Mouse (Mus musculus) ES-E14 (cell line): ENCODE data around the gene Edem2. TPM values are rescaled to one million over a fixed set of nuclear protein-coding genes. Genes with fewer than 3 reads are reported as not detected.
"Not testable (repeated sequence)": the region's sequence is repeated elsewhere in the genome, so short reads cannot be mapped to it uniquely, and the experiment has no call there.

Experiments used
- DNase-seq: peaks from one replicate; pipeline ENCODE4 v3.0.0-alpha.2; 2013; ENCODE audit warnings: low read depth, low spot score
- H3K27ac ChIP-seq: 2 replicates; pipeline ENCODE4 v1.5.1; 2012; ENCODE audit warnings: low read depth, mild to moderate bottlenecking, low read length, moderate library complexity, mixed read lengths; ENCODE audit not compliant: poor library complexity, insufficient read depth, severe bottlenecking
- H3K36me3 ChIP-seq: 2 replicates; pipeline ENCODE4 v1.6.1; 2012; ENCODE audit warnings: mild to moderate bottlenecking, low read length, moderate library complexity, mixed read lengths; ENCODE audit not compliant: control insufficient read depth, poor library complexity, insufficient read depth, severe bottlenecking
- H3K4me1 ChIP-seq, 2 experiments: fragments of 150-350 bp in 1 of 2; sonication (generic) in 1 of 2; 2 replicates each; pipeline ENCODE4 v1.6.1; 2012; ENCODE audit warnings: low read length in 2 of 2, mild to moderate bottlenecking in 1 of 2, mixed read lengths in 1 of 2; ENCODE audit not compliant: control insufficient read depth in 2 of 2, insufficient read depth in 2 of 2, poor library complexity in 1 of 2
- H3K4me3 ChIP-seq, 2 experiments: fragments of 150-350 bp in 1 of 2; sonication (generic) in 1 of 2; 2 replicates each; pipeline ENCODE4 v1.5.1; 2012; ENCODE audit warnings: low read length in 2 of 2, low read depth in 1 of 2, mild to moderate bottlenecking in 1 of 2, mixed read lengths in 1 of 2; ENCODE audit not compliant: insufficient read depth in 1 of 2, poor library complexity in 1 of 2, severe bottlenecking in 1 of 2
- H3K9ac ChIP-seq: 2 replicates; pipeline ENCODE4 v1.6.1; 2012; ENCODE audit warnings: low read depth, mild to moderate bottlenecking, low read length, mixed read lengths; ENCODE audit not compliant: poor library complexity, insufficient read depth, severe bottlenecking
- H3K9me3 ChIP-seq: fragments of 150-350 bp; sonication (generic); 2 replicates; pipeline ENCODE4 v1.6.1; 2012; ENCODE audit warnings: low read depth, mild to moderate bottlenecking, low read length; ENCODE audit not compliant: control insufficient read depth, insufficient read depth
- CHD2 ChIP-seq: IDR thresholded peaks from 2 replicates; pipeline ENCODE4 v1.6.1; 2014; ENCODE audit warnings: mild to moderate bottlenecking, low read depth, low read length, inconsistent platforms
- HCFC1 ChIP-seq: IDR thresholded peaks from 2 replicates; pipeline ENCODE4 v1.6.1; 2012; ENCODE audit warnings: low read length, inconsistent platforms, borderline replicate concordance; ENCODE audit not compliant: insufficient read depth
- MAFK ChIP-seq: IDR thresholded peaks from 2 replicates; pipeline ENCODE4 v1.6.1; 2014; ENCODE audit warnings: mild to moderate bottlenecking, low read depth, low read length, inconsistent platforms; ENCODE audit not compliant: insufficient read depth
- ZC3H11A ChIP-seq: IDR thresholded peaks from 2 replicates; pipeline ENCODE4 v1.6.1; 2012; ENCODE audit warnings: low read depth, mild to moderate bottlenecking, inconsistent platforms, low read length, borderline replicate concordance
- ZNF384 ChIP-seq: IDR thresholded peaks from 2 replicates; pipeline ENCODE4 v1.6.1; 2012; ENCODE audit warnings: low read depth, low read length, inconsistent platforms
- in situ Hi-C, 2 experiments: fragments of 600-800 bp; cut with MboI; formaldehyde crosslinking; loops; one replicate each; pipeline ENCODE4 v1.15.1; 2025; ENCODE audit warnings: low sequenced_read_pairs in 2 of 2, inconsistent platforms in 1 of 2; ENCODE audit not compliant: unreplicated experiment in 2 of 2
- total RNA-seq: library from RNA; depleted of rRNA; stranded (reverse); fragments of 300-350 nt; gene quantifications from 2 replicates; pipeline ENCODE4 v1.2.3, GENCODE M21; 2012

Gene Edem2
- total RNA-seq, 1 experiment, result 38.4 TPM

- TF ChIP-seq HCFC1 (no peak), ZC3H11A (no peak), CHD2 (no peak), MAFK (no peak), ZNF384 (no peak)
- peaks cover 6 to 15% of the 10 kb centered on the region in 2 experiments; a peak in 3 of 4 replicates for H3K4me1 ChIP-seq
- peak overlapping the region; percentile 37 to 41; a peak in 2 of 4 replicates for H3K4me3 ChIP-seq
- peak overlapping the region; percentile 71 for H3K9ac ChIP-seq
- H3K27ac ChIP-seq, result no peak overlapping the region
- no peak for DNase-seq
- in situ Hi-C loops, result no loop called here
- H3K9me3 ChIP-seq, result no peaks in the 10 kb centered on the region
- H3K36me3 ChIP-seq, result no peaks in the 10 kb centered on the region
These were observed 13.7 kb upstream of the Edem2 start for GRCm38 (mm10) chr2:155742931-155743337.

DNA sequence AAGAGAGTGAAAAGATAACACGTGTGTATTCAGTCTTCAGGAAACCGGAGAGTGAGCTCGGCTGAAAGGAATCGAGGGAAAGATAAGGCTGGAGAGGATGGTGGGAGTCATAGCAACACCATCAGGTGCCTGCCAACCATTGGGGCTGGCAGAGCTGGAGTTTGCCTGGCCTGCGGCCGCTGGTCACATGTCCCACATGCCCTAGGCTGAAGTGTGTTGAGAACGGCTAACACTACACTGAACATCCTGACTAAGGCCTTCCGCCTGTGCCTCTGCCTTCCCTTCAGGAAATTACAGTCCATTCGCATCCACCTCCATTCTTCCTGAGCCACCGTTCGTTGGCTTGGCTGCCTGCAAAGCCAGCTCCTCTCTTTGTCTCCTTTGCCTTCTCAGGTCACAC lies 12.9 kb upstream of the Edem2 start:
- peaks cover 6 to 17% of the 10 kb centered on the region in 2 experiments; a peak in 3 of 4 replicates for H3K4me1 ChIP-seq
- no peak overlapping the region for H3K27ac ChIP-seq
- DNase-seq, result no peak
- peak overlapping the region; percentile 24 to 41; a peak in 1 of 4 replicates for H3K4me3 ChIP-seq
- in situ Hi-C loops, result no loop called here
- H3K9ac ChIP-seq, result peak overlapping the region; percentile 30; the same call in 1 of the 2 replicates
- TF ChIP-seq HCFC1 (no peak), ZC3H11A (no peak), CHD2 (no peak), ZNF384 (no peak), MAFK (no peak)
- H3K36me3 ChIP-seq, result no peaks in the 10 kb centered on the region
- no peaks in the 10 kb centered on the region for H3K9me3 ChIP-seq

DNA sequence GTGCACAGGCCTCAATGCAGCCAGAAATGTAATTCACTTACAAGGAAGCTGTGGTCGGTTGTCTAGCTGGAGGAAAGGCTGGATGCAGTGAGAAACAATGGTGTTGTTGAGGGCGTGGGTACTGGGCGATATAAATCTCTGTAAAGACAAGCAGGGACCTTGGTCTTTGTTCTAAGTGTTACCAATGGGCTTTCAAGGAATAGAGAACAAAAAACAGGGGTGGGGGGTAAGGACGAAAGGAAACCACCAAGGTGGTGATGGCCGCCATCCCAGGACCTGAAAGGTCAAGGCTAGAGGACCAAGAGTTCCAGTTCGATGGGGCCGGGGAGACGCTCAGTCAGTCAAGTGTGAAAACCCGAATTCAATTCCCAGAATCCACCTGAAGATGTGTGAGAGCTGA lies 8.5 kb upstream of the Edem2 start:
- Histone ChIP-seq H3K4me3 (no peak overlapping the region), H3K27ac (0 out of 2 replicates have a peak overlapping the region, but pooled peaks have one; percentile 17), H3K4me1 (peaks cover 6 to 18% of the 10 kb centered on the region in 2 experiments; a peak in 3 of 4 replicates), H3K36me3 (no peaks in the 10 kb centered on the region), H3K9me3 (no peaks in the 10 kb centered on the region), H3K9ac (no peak overlapping the region; the same call in 1 of the 2 replicates)
- DNase-seq, result peak; percentile 48
- no peak for TF ChIP-seq ZC3H11A
- no peak for TF ChIP-seq CHD2
- no peak for TF ChIP-seq MAFK
- no peak for TF ChIP-seq ZNF384
- TF ChIP-seq HCFC1, result no peak
- in situ Hi-C loops, result no loop called here

- H3K9me3 ChIP-seq, result no peaks in the 10 kb centered on the region
- no peak for DNase-seq
- H3K4me3 ChIP-seq, result no peak overlapping the region
- H3K4me1 ChIP-seq, result peaks cover 6 to 11% of the 10 kb centered on the region in 2 experiments; a peak in 3 of 4 replicates
- no peaks in the 10 kb centered on the region for H3K36me3 ChIP-seq
- TF ChIP-seq MAFK (no peak), ZNF384 (no peak), HCFC1 (no peak), CHD2 (no peak), ZC3H11A (no peak)
- no peak overlapping the region for H3K27ac ChIP-seq
- in situ Hi-C loops, result no loop called here
- H3K9ac ChIP-seq, result no peak overlapping the region
These were observed 7.7 kb upstream of the Edem2 start for GRCm38 (mm10) chr2:155736936-155737335.

DNA sequence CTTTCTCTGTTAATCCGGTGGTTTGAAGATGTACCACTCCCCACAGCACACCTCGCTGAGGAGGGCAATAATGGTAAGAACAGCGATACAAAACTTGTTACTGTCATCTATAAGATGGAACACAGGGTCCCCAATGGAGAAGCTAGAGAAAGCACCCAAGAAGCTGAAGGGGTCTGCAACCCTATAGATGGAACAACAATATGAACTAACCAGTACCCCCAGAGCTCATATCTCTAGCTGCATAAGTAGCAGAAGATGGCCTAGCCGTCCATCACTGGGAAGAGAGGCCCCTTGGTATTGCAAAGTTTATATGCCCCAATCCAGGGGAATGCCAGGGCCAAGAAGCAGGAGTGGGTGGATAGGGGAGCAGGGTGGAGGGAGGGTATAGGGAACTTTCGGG lies 6.5 kb upstream of the Edem2 start, which contains the start of gene Gm17581:
Gm17581 (minus strand) TSS at position 101 of the 400 bp plus-strand sequence.
- H3K4me3 ChIP-seq, in situ Hi-C loops, H3K27ac ChIP-seq: not testable (repeated sequence)

More for the DNA sequence above, 6.5 kb upstream of the Edem2 start, which contains the start of gene Gm17581:
- not testable (repeated sequence) for H3K36me3 ChIP-seq, H3K9ac ChIP-seq, DNase-seq, H3K9me3 ChIP-seq
- H3K4me1 ChIP-seq, result peaks cover 4 to 11% of the 10 kb centered on the region in 2 experiments; a peak in 3 of 4 replicates
